In genomic region chr13:58068421-58069209, GRCm38 (mm10) we compare ENCODE assay signal across 9 mouse cellular contexts. TPM values are rescaled to one million over a fixed set of nuclear protein-coding genes. Genes with fewer than 3 reads are reported as not detected.
DNase-seq lines count a peak whose midpoint lies in the region; ATAC-seq and TF ChIP-seq lines count a peak whose summit lies in the region.
"Had no signal": no experiment of that assay in that cellular context is flagged by ENCODE, and none has a peak within 500 bp of the region (broad histone marks: within the 10 kb centered on the region; RNA-seq: fewer than 3 reads in every experiment).

No protein-coding gene starts in this region.

- TF ChIP-seq POLR2A in heart, adult 2 months (IDR thresholded peaks at IDR 0.05; ENCODE audit: insufficient read depth, low read depth, low read length): no peak

- no peaks in the 10 kb centered on the region for H3K27me3 ChIP-seq in heart, adult 2 months (ENCODE audit: control insufficient read depth, insufficient read depth, low read length)
- no peaks in the 10 kb centered on the region; the same call in 1 of the 2 replicates for H3K27me3 ChIP-seq in midbrain, postnatal 0 days (ENCODE audit: insufficient read depth, low read length)
- H3K27me3 ChIP-seq in midbrain, embryonic 14.5 days (ENCODE audit: control insufficient read depth, insufficient read depth, low read length): no peaks in the 10 kb centered on the region
- H3K27me3 ChIP-seq in midbrain, embryonic 13.5 days: no peaks in the 10 kb centered on the region

- no peak overlapping the region for H3K4me2 ChIP-seq in midbrain, postnatal 0 days (ENCODE audit: low read depth, low read length, poor library complexity, severe bottlenecking)
- H3K4me2 ChIP-seq in midbrain, embryonic 14.5 days (ENCODE audit: low read length): no peak overlapping the region
- no peak overlapping the region for H3K4me2 ChIP-seq in midbrain, embryonic 13.5 days (replicated peaks)

- intact Hi-C loops in heart, adult 2 months (cut with DNase I): no loop called here
- intact Hi-C loops in heart, postnatal 14 days (cut with DNase I): no loop called here

- no peak overlapping the region for H3K9ac ChIP-seq in heart, adult 2 months (ENCODE audit: low read depth, low read length)
- H3K9ac ChIP-seq in midbrain, postnatal 0 days (replicated peaks; ENCODE audit: low read length, poor library complexity, severe bottlenecking): no peak overlapping the region
- H3K9ac ChIP-seq in midbrain, embryonic 14.5 days (replicated peaks; ENCODE audit: low read length): no peak overlapping the region
- H3K9ac ChIP-seq in midbrain, embryonic 13.5 days (replicated peaks): no peak overlapping the region

- no peaks in the 10 kb centered on the region for H3K36me3 ChIP-seq in heart, adult 2 months (ENCODE audit: control insufficient read depth, insufficient read depth, low read length)
- peaks cover 11% of the 10 kb centered on the region for H3K36me3 ChIP-seq in midbrain, postnatal 0 days (ENCODE audit: insufficient read depth, low read length)
- 0 out of 2 replicates have a peak, but pooled peaks cover 6% of the 10 kb centered on the region for H3K36me3 ChIP-seq in midbrain, embryonic 14.5 days (ENCODE audit: control insufficient read depth, insufficient read depth, low read length)
- H3K36me3 ChIP-seq in midbrain, embryonic 13.5 days: peaks cover 7% of the 10 kb centered on the region

- no peaks in the 10 kb centered on the region for H3K79me2 ChIP-seq in heart, adult 2 months (replicated peaks; ENCODE audit: control insufficient read depth, insufficient read depth, low read length)

- no peak for DNase-seq in heart, adult 2 months
- DNase-seq in heart, postnatal 14 days: no peak
- DNase-seq in midbrain, postnatal 0 days (ENCODE audit: low spot score): peak; percentile 29
- no peak for DNase-seq in midbrain, embryonic 14.5 days
- DNase-seq in layer of hippocampus, adult 2 months (ENCODE audit: low spot score in 2 of 2): peak; percentile 79 to 84
- DNase-seq in right cerebral cortex, postnatal 14 days: peak; percentile 44
- DNase-seq: cerebellum, adult 9-11 months had no signal

- no peak for ATAC-seq in midbrain, postnatal 0 days (ENCODE audit: low FRiP score)
- ATAC-seq in midbrain, embryonic 14.5 days (ENCODE audit: low FRiP score, low TSS enrichment): no peak
- ATAC-seq in CD4-positive, CD25-positive, alpha-beta regulatory T cell, adult 4 months: no peak
- no peak for ATAC-seq in midbrain, embryonic 13.5 days

- WGBS in heart, adult 2 months: 91% methylated on average over 15 of the region's 15 CpGs
- WGBS in midbrain, postnatal 0 days: 92% methylated on average over 15 of the region's 15 CpGs
- WGBS in midbrain, embryonic 14.5 days: 94% methylated on average over 15 of the region's 15 CpGs
- 95% methylated on average over 15 of the region's 15 CpGs for WGBS in midbrain, embryonic 13.5 days

- H3K27ac ChIP-seq in heart, adult 2 months: peak overlapping the region; percentile 94
- no peak overlapping the region for H3K27ac ChIP-seq in midbrain, postnatal 0 days (ENCODE audit: low read depth, low read length)
- H3K27ac ChIP-seq in midbrain, embryonic 14.5 days (replicated peaks; ENCODE audit: low read depth, low read length): no peak overlapping the region
- peak overlapping the region; percentile 79; the same call in 1 of the 2 replicates for H3K27ac ChIP-seq in layer of hippocampus, adult 2 months
- H3K27ac ChIP-seq in midbrain, embryonic 13.5 days: no peak overlapping the region

- H3K4me1 ChIP-seq in heart, adult 2 months (ENCODE audit: control insufficient read depth, insufficient read depth, low read length): peaks cover 21% of the 10 kb centered on the region
- no peaks in the 10 kb centered on the region for H3K4me1 ChIP-seq in midbrain, postnatal 0 days (ENCODE audit: insufficient read depth, low read length)
- no peaks in the 10 kb centered on the region for H3K4me1 ChIP-seq in midbrain, embryonic 14.5 days (ENCODE audit: control insufficient read depth, insufficient read depth, low read length)
- 0 out of 2 replicates have a peak, but pooled peaks cover 9% of the 10 kb centered on the region for H3K4me1 ChIP-seq in midbrain, embryonic 13.5 days (replicated peaks)

- TF ChIP-seq EP300 in heart, adult 2 months (IDR thresholded peaks at IDR 0.05; ENCODE audit: insufficient read depth, low read depth, low read length): no peak

- no peak overlapping the region for H3K4me3 ChIP-seq in heart, adult 2 months
- H3K4me3 ChIP-seq in midbrain, postnatal 0 days (ENCODE audit: low read depth, low read length): no peak overlapping the region
- no peak overlapping the region for H3K4me3 ChIP-seq in midbrain, embryonic 14.5 days (replicated peaks; ENCODE audit: low read depth, low read length)
- no peak overlapping the region for H3K4me3 ChIP-seq in layer of hippocampus, adult 2 months
- H3K4me3 ChIP-seq in midbrain, embryonic 13.5 days (replicated peaks): no peak overlapping the region

- TF ChIP-seq CTCF in heart, adult 2 months (IDR thresholded peaks at IDR 0.05): no peak
- no peak for TF ChIP-seq CTCF in midbrain, postnatal 0 days (IDR thresholded peaks at IDR 0.05)
- TF ChIP-seq CTCF in layer of hippocampus, adult 2 months (conservative IDR thresholded peaks at IDR 0.05): no peak

- no peaks in the 10 kb centered on the region for H3K9me3 ChIP-seq in midbrain, postnatal 0 days (ENCODE audit: low read length)
- H3K9me3 ChIP-seq in midbrain, embryonic 14.5 days (ENCODE audit: control insufficient read depth, low read length): no peaks in the 10 kb centered on the region
- no peaks in the 10 kb centered on the region for H3K9me3 ChIP-seq in midbrain, embryonic 13.5 days

RNA-seq across cellular contexts. Expression of gene Klhl3, which starts 44.8 kb away (rescaled TPM):
- total RNA-seq in heart, adult 2 months (2021): 1 to 10 TPM; 2.1 to 2.7 TPM
- 4.3 and 6.7 TPM in 2 replicates for polyA plus RNA-seq in heart, adult 2 months (2012; rRNA removed)
- 1 to 10 TPM; 3.7 to 4.1 TPM for total RNA-seq in heart, postnatal 14 days (2021)
- 11.0 and 13.4 TPM in 2 replicates for total RNA-seq in midbrain, postnatal 0 days (2014; rRNA removed)
- 9.8 and 11.2 TPM in 2 replicates for polyA plus RNA-seq in midbrain, postnatal 0 days (2015; fragmentation: Nextera tagmentation; extraction: Ambion mirVana)
- 10.0 and 10.1 TPM in 2 replicates for polyA plus RNA-seq in midbrain, embryonic 14.5 days (2014; fragmentation: Nextera tagmentation; extraction: Ambion mirVana)
- 10 to 100 TPM; 48.3 to 48.4 TPM for total RNA-seq in layer of hippocampus, adult 2 months (2021)
- 10 to 100 TPM; 14.8 to 18.4 TPM for polyA plus RNA-seq in CD4-positive, CD25-positive, alpha-beta regulatory T cell, adult 4 months (2017; shearing (Covaris generic))
- polyA plus RNA-seq in midbrain, embryonic 13.5 days (2015; fragmentation: Nextera tagmentation; extraction: Ambion mirVana): 8.9 and 9.6 TPM in 2 replicates

RNA-seq across cellular contexts. Expression of gene Hnrnpa0, which starts 59.7 kb away (rescaled TPM):
- total RNA-seq in heart, adult 2 months (2021): 10 to 100 TPM; 66.6 to 67.4 TPM
- polyA plus RNA-seq in heart, adult 2 months (2012; rRNA removed): 21.7 and 25.2 TPM in 2 replicates
- total RNA-seq in heart, postnatal 14 days (2021): 10 to 100 TPM; 87.3 to 92.4 TPM
- total RNA-seq in midbrain, postnatal 0 days (2014; rRNA removed): 183 and 185 TPM in 2 replicates
- polyA plus RNA-seq in midbrain, postnatal 0 days (2015; fragmentation: Nextera tagmentation; extraction: Ambion mirVana): 51.4 and 62.5 TPM in 2 replicates
- polyA plus RNA-seq in midbrain, embryonic 14.5 days (2014; fragmentation: Nextera tagmentation; extraction: Ambion mirVana): 72.5 and 93.5 TPM in 2 replicates
- 100 to 1,000 TPM; 120 to 122 TPM for total RNA-seq in layer of hippocampus, adult 2 months (2021)
- polyA plus RNA-seq in CD4-positive, CD25-positive, alpha-beta regulatory T cell, adult 4 months (2017; shearing (Covaris generic)): 10 to 100 TPM; 17.1 to 27.4 TPM
- 65.8 and 76.4 TPM in 2 replicates for polyA plus RNA-seq in midbrain, embryonic 13.5 days (2015; fragmentation: Nextera tagmentation; extraction: Ambion mirVana)

Comparison
In these comparisons a context has a peak if more than half of its experiments do, and no peak if none do; other contexts are left out.
1. DNase-seq: peak in midbrain, postnatal 0 days (single experiment), layer of hippocampus, adult 2 months (2 of 2) and right cerebral cortex, postnatal 14 days (single experiment); none in heart, adult 2 months (0 of 2), heart, postnatal 14 days (0 of 2) and midbrain, embryonic 14.5 days (single experiment).
2. H3K27ac ChIP-seq: peak in heart, adult 2 months (single experiment) and layer of hippocampus, adult 2 months (single experiment); none in midbrain, postnatal 0 days (single experiment), midbrain, embryonic 14.5 days (single experiment) and midbrain, embryonic 13.5 days (single experiment).